Mouse (Mus musculus) liver, embryonic 11.5 days (tissue): ENCODE results near the gene Dip2c. TPM values are rescaled to one million over a fixed set of nuclear protein-coding genes. Genes with fewer than 3 reads are reported as not detected.

ENCODE experiments used
- ATAC-seq: fragments of 200-750 bp; cut with Nextera tagmentation; replicated peaks from 2 replicates; pipeline ENCODE4 v1.8.0; 2017; ENCODE audit warnings: moderate number of reproducible peaks, mild to moderate bottlenecking, moderate TSS enrichment, moderate library complexity; ENCODE audit not compliant: low FRiP score
- DNase-seq: peaks from one replicate; pipeline ENCODE4 v3.0.0-alpha.2; 2017; ENCODE audit warnings: low spot score
- H3K27ac ChIP-seq: fragments of 300-500 bp; sonication (generic); 2 replicates; pipeline ENCODE4 v1.5.1; 2014; ENCODE audit warnings: mild to moderate bottlenecking, low read depth, low read length, control low read depth
- H3K27me3 ChIP-seq: fragments of 300-500 bp; sonication (generic); replicated peaks from 2 replicates; pipeline ENCODE4 v1.6.1; 2014; ENCODE audit warnings: low read length, mixed read lengths; ENCODE audit not compliant: control insufficient read depth, insufficient read depth
- H3K36me3 ChIP-seq: fragments of 300-500 bp; sonication (generic); 2 replicates; pipeline ENCODE4 v1.6.1; 2014; ENCODE audit warnings: mild to moderate bottlenecking, low read length, moderate library complexity, mixed read lengths; ENCODE audit not compliant: control insufficient read depth, insufficient read depth
- H3K4me1 ChIP-seq: fragments of 300-500 bp; sonication (generic); replicated peaks from 2 replicates; pipeline ENCODE4 v1.6.1; 2014; ENCODE audit warnings: low read length, mixed read lengths; ENCODE audit not compliant: control insufficient read depth, insufficient read depth
- H3K4me2 ChIP-seq: fragments of 300-500 bp; sonication (generic); 2 replicates; pipeline ENCODE4 v1.6.1; 2014; ENCODE audit warnings: mild to moderate bottlenecking, control low read depth, moderate library complexity
- H3K4me3 ChIP-seq: fragments of 300-500 bp; sonication (generic); 2 replicates; pipeline ENCODE4 v1.5.1; 2014; ENCODE audit warnings: low read depth, low read length, control low read depth
- H3K9ac ChIP-seq: fragments of 300-500 bp; sonication (generic); 2 replicates; pipeline ENCODE4 v1.6.1; 2014; ENCODE audit warnings: low read depth, low read length, control low read depth
- H3K9me3 ChIP-seq: fragments of 300-500 bp; sonication (generic); 2 replicates; pipeline ENCODE4 v1.6.1; 2016; ENCODE audit warnings: low read length, inconsistent platforms, mixed read lengths; ENCODE audit not compliant: control insufficient read depth
- WGBS: fragments of 180-500 bp; shearing (Covaris S2); extraction: QIAGEN DNeasy Blood & Tissue Kit; methylation state at CpG from one replicate; pipeline ENCODE4 v1.1.7; 2014; 5-methylcytosine and 5-hydroxymethylcytosine counted together
- polyA plus RNA-seq: library from polyadenylated mRNA; unstranded; fragments of >200 nt; fragmentation: Nextera tagmentation; extraction: Ambion mirVana; gene quantifications from 2 replicates; pipeline ENCODE4 v1.2.1, GENCODE M21; 2014

Dip2c gene
- polyA plus RNA-seq, 1 experiment from 2014 or later: 2.2 TPM

DNA sequence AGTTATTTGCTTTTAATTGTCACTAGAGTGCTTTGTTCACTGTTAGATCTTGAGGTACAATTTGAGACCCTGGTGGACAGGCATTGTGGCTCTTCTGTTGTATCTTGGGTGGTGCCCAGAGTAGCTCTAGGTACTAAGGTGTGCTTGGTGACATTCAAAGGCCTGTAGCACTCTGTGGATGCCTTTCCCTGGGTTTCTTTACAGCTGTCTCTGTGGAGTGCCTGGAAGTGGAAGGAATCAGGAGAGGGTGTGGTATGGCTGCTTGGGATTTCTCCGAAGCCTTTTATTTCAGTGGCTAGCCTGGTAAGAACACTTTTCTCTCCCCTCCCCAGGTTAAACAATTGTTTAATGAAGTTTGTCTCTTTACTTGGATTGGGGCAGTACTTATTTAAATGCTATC lies 34.5 kb downstream of the Dip2c start:
- no peaks in the 10 kb centered on the region for H3K4me1 ChIP-seq
- ATAC-seq (no peak), DNase-seq (no peak)
- no peak overlapping the region for H3K9ac ChIP-seq
- no peak overlapping the region for H3K4me3 ChIP-seq
- H3K4me2 ChIP-seq: no peak overlapping the region
- H3K27ac ChIP-seq: no peak overlapping the region
- 88% methylated on average over 1 of the region's 1 CpGs for WGBS
- H3K27me3 ChIP-seq: no peaks in the 10 kb centered on the region
- no peaks in the 10 kb centered on the region for H3K36me3 ChIP-seq
- no peaks in the 10 kb centered on the region for H3K9me3 ChIP-seq

GRCm38 (mm10) chr13:9312916-9313315 lies 36.6 kb downstream of the Dip2c start:
- H3K27me3 ChIP-seq: no peaks in the 10 kb centered on the region
- H3K4me1 ChIP-seq: no peaks in the 10 kb centered on the region
- DNase-seq (no peak), ATAC-seq (no peak)
- H3K4me2 ChIP-seq: no peak overlapping the region
- no peaks in the 10 kb centered on the region for H3K9me3 ChIP-seq
- H3K36me3 ChIP-seq: no peaks in the 10 kb centered on the region
- no peak overlapping the region for H3K9ac ChIP-seq
- no peak overlapping the region for H3K27ac ChIP-seq
- H3K4me3 ChIP-seq: no peak overlapping the region

- Histone ChIP-seq H3K9me3 (no peaks in the 10 kb centered on the region), H3K27ac (no peak overlapping the region), H3K9ac (no peak overlapping the region), H3K4me1 (no peaks in the 10 kb centered on the region), H3K36me3 (no peaks in the 10 kb centered on the region), H3K4me2 (no peak overlapping the region), H3K27me3 (no peaks in the 10 kb centered on the region), H3K4me3 (no peak overlapping the region)
- ATAC-seq (no peak), DNase-seq (no peak)
- WGBS: 79% methylated on average over 2 of the region's 2 CpGs
These were observed 37.9 kb downstream of the Dip2c start for GRCm38 (mm10) chr13:9314099-9314712.

- DNase-seq: no peak
- H3K27me3 ChIP-seq: no peaks in the 10 kb centered on the region
- H3K9ac ChIP-seq: no peak overlapping the region
- H3K27ac ChIP-seq: no peak overlapping the region
- no peaks in the 10 kb centered on the region for H3K9me3 ChIP-seq
- ATAC-seq: no peak
- no peaks in the 10 kb centered on the region for H3K36me3 ChIP-seq
- 71% methylated on average over 4 of the region's 4 CpGs for WGBS
- H3K4me2 ChIP-seq: no peak overlapping the region
- H3K4me3 ChIP-seq: no peak overlapping the region
- no peaks in the 10 kb centered on the region for H3K4me1 ChIP-seq
These were observed 38.4 kb downstream of the Dip2c start for GRCm38 (mm10) chr13:9314713-9315112.

DNA sequence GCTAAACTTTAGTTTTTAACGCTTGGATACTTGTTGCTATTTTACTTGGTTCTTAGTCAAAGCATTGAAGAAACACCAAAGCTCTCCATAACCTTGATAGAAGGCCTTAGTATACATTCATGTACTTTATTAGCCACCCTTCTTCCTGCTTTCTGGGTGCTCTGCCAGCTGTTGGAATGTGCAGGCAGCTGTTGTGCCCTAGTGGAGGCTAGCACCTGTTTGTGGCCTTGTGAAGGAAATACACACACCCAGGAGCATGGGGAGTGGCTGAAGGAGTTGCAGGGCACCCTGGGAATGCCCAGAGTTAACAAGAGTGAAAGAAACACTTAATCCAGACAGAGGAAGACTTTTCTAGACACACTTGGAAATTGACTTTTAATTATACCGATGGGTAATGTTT lies 43.4 kb downstream of the Dip2c start:
- WGBS: 76% methylated on average over 2 of the region's 2 CpGs

DNA sequence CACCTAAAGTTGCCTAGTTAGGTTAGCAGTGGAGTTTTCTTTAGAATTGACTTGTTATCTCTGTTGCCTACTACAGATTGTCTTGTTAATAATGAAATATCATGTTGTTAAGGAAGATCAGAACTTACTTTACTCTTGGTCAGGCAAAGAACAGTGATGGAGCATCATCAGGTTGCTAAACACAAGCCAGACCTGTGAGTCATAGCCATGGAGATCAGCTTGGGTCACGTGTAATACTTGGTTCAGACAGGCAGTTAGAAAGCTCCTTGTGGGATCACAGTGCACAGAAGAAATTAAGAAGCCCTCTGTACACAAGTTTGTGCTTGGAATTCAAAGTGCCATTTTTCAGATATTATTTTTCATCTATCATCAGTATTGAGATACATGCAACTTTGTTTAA lies 48.9 kb downstream of the Dip2c start:
- H3K4me2 ChIP-seq: no peak overlapping the region
- no peak for DNase-seq
- ATAC-seq: no peak
- H3K4me1 ChIP-seq: no peaks in the 10 kb centered on the region
- no peak overlapping the region for H3K4me3 ChIP-seq
- H3K27ac ChIP-seq: no peak overlapping the region
- H3K9me3 ChIP-seq: no peaks in the 10 kb centered on the region
- H3K36me3 ChIP-seq: no peaks in the 10 kb centered on the region
- no peak overlapping the region for H3K9ac ChIP-seq
- WGBS: 52% methylated on average over 1 of the region's 1 CpGs
- no peaks in the 10 kb centered on the region for H3K27me3 ChIP-seq

More for the DNA sequence above, 43.4 kb downstream of the Dip2c start:
- DNase-seq: no peak
- no peak overlapping the region for H3K9ac ChIP-seq
- H3K4me1 ChIP-seq: no peaks in the 10 kb centered on the region
- H3K27ac ChIP-seq: no peak overlapping the region
- no peak overlapping the region for H3K4me3 ChIP-seq
- ATAC-seq: no peak
- H3K9me3 ChIP-seq: no peaks in the 10 kb centered on the region
- H3K4me2 ChIP-seq: no peak overlapping the region
- H3K27me3 ChIP-seq: no peaks in the 10 kb centered on the region
- no peaks in the 10 kb centered on the region for H3K36me3 ChIP-seq

DNA sequence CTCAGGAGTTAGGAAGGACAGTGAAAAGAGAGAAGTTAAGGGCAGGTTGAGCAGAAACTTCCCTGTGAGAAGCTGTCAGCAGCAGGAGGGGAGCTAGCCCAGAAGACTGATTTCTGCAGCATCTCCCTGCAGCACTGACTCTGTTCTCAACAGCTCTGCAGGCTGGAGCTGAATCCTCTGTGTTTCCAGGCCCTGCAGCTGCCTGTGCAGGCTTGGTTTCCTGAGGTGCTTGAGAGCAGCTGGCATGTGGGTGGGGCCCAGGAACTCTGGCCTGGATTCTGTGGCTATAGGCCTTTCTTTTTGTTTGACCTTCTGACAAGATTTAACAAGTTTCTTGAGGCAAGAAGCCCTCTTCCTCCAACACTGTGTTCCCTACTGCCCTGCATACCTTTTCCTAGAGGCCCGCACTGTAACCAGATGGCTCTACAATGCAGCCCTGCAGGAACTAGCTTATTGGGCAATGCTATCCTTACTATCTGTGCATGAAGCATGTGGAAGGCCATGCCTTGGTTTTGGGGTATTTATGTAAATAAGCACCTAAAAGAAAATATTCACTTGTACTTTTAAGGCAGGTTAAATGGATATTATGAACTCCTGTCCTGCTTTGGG lies 53.1 kb downstream of the Dip2c start:
- Histone ChIP-seq H3K4me3 (no peak overlapping the region), H3K27me3 (no peaks in the 10 kb centered on the region), H3K4me1 (no peaks in the 10 kb centered on the region), H3K36me3 (no peaks in the 10 kb centered on the region), H3K9me3 (no peaks in the 10 kb centered on the region), H3K9ac (no peak overlapping the region), H3K4me2 (no peak overlapping the region), H3K27ac (no peak overlapping the region)
- peak; percentile 32 for DNase-seq
- WGBS: 69% methylated on average over 1 of the region's 1 CpGs
- ATAC-seq: no peak

DNA sequence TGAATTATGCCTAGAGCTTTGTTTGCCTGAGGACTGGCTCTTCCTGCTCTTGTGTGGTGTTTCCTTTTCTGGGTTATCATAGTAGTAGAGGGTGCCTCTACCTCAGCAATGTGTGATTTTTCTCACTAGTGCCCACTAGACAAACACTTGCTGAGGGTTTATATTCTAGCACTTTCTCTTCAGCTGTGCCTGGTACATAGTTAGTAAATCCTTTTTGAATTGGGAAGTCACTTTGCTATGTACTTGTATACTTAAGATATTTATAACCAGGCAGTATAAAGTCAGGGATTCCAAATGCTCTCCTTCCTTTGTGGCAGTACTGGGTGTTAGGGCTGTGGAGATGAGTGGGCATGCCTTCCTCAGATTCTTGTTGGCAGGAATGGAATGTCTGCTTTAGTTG lies 56.9 kb downstream of the Dip2c start:
- Histone ChIP-seq H3K27ac (no peak overlapping the region), H3K27me3 (no peaks in the 10 kb centered on the region), H3K9ac (no peak overlapping the region), H3K4me2 (no peak overlapping the region), H3K36me3 (no peaks in the 10 kb centered on the region), H3K9me3 (no peaks in the 10 kb centered on the region), H3K4me3 (no peak overlapping the region), H3K4me1 (no peaks in the 10 kb centered on the region)
- DNase-seq: no peak
- no peak for ATAC-seq

GRCm38 (mm10) chr13:9340293-9340692 lies 64.0 kb downstream of the Dip2c start:
- Histone ChIP-seq H3K4me1 (no peaks in the 10 kb centered on the region), H3K36me3 (no peaks in the 10 kb centered on the region), H3K9ac (no peak overlapping the region), H3K4me2 (no peak overlapping the region), H3K9me3 (no peaks in the 10 kb centered on the region), H3K27me3 (no peaks in the 10 kb centered on the region), H3K4me3 (no peak overlapping the region), H3K27ac (no peak overlapping the region)
- ATAC-seq: no peak
- 69% methylated on average over 4 of the region's 4 CpGs for WGBS
- DNase-seq: no peak
